Mouse (Mus musculus): ENCODE data around the gene Nyap2. TPM values are rescaled to one million over a fixed set of nuclear protein-coding genes. Genes with fewer than 3 reads are reported as not detected.

Nyap2 gene
- total and polyA plus RNA-seq, 3 experiments = not detected

DNA sequence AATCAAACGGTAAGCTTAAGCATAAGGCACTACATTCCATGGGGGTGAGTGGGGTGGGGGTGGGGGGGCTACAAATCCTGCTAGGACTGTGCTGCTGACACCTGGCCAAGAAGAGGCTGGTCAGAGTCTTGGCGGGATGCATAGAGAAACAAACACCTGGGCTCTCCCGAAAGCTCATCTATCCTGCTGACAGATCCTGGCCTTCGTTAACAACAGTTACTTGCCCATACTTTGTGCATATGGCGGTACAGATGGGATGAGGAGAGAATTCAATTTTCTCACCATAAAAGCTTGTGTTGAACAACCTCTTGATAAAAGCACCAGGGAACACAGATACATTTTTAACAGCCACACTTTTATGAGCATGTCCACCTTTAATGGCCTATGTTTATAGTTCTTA lies 10.7 kb downstream of the Nyap2 start:
- in situ Hi-C loops (cut with MboI; ENCODE audit: low pct_ligation_motif_present, low pct_unique_long_range_greater_than_20kb, low sequenced_read_pairs) (no loop called here), dilution Hi-C loops (cut with MboI; ENCODE audit: extremely low pct_ligation_motif_present, extremely low pct_unique_long_range_greater_than_20kb, low sequenced_read_pairs) (no loop called here)

DNA sequence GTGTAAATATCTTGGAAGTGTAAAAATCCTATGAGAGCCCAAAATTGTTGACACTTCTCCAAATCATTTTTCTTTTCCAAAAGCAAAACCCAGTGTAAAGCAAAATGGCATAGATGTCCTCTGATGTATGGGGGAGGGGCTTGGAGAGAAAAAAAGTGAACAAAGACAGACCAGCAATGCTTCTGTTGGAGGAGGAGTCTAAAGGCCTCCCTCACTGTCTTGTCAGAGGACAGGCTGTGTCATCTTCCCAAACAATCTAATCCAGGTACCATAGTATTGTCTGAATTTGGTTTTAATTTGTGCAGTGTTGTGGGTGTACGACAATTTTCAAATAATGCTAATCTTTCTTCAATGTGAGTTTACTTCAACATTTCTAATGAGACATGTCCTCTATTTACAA lies 13.7 kb downstream of the Nyap2 start:
- H3K9ac ChIP-seq (ENCODE audit: insufficient read depth, low read depth) = no peak overlapping the region
- H3K27ac ChIP-seq (ENCODE audit: insufficient read depth, low read depth) = no peak overlapping the region
- no peaks in the 10 kb centered on the region for H3K27me3 ChIP-seq (replicated peaks)
- in situ Hi-C loops (cut with MboI; ENCODE audit: low pct_ligation_motif_present, low pct_unique_long_range_greater_than_20kb, low sequenced_read_pairs) (no loop called here), dilution Hi-C loops (cut with MboI; ENCODE audit: extremely low pct_ligation_motif_present, extremely low pct_unique_long_range_greater_than_20kb, low sequenced_read_pairs) (no loop called here)
- H3K79me2 ChIP-seq (replicated peaks; ENCODE audit: control insufficient read depth, extremely low read depth, insufficient read depth, poor library complexity, severe bottlenecking) = no peaks in the 10 kb centered on the region
- H3K36me3 ChIP-seq (replicated peaks in 1 of 2; ENCODE audit: control insufficient read depth in 1 of 2, insufficient read depth in 1 of 2, low read length in 1 of 2) = no peaks in the 10 kb centered on the region
- H3K4me2 ChIP-seq (ENCODE audit: insufficient read depth, low read depth, poor library complexity, severe bottlenecking) = no peak overlapping the region
- TF ChIP-seq BHLHE40 (IDR thresholded peaks at IDR 0.05; ENCODE audit: low read depth, low read length) (no peak), ZKSCAN1 (IDR thresholded peaks at IDR 0.05; ENCODE audit: borderline replicate concordance, low read depth, low read length) (no peak), NRF1 (IDR thresholded peaks at IDR 0.05; ENCODE audit: low read depth, low read length) (no peak), NELFE (IDR thresholded peaks at IDR 0.05; ENCODE audit: low read depth, low read length) (no peak), SMC3 (IDR thresholded peaks at IDR 0.05; ENCODE audit: low read depth, low read length) (no peak), EP300 (IDR thresholded peaks at IDR 0.05; ENCODE audit: low read length) (no peak), ETS1 (conservative IDR thresholded peaks at IDR 0.05; ENCODE audit: low read depth, low read length) (no peak), E2F4 (IDR thresholded peaks at IDR 0.05; ENCODE audit: insufficient replicate concordance, low read depth, low read length) (no peak), HCFC1 (IDR thresholded peaks at IDR 0.05; ENCODE audit: low read depth, low read length) (no peak), ZNF384 (IDR thresholded peaks at IDR 0.05; ENCODE audit: low read depth, low read length) (no peak), USF1 (IDR thresholded peaks at IDR 0.05; ENCODE audit: low read depth, low read length) (no peak), RCOR1 (conservative IDR thresholded peaks at IDR 0.05; ENCODE audit: low read depth, low read length) (no peak), TBP (conservative IDR thresholded peaks at IDR 0.05; ENCODE audit: low read depth, low read length) (no peak), JUN (IDR thresholded peaks at IDR 0.05; ENCODE audit: insufficient read depth, low read depth, low read length) (no peak)
- H3K9me3 ChIP-seq (replicated peaks; ENCODE audit: low read length) = no peaks in the 10 kb centered on the region
- no peak overlapping the region for H3K4me3 ChIP-seq (replicated peaks in 1 of 3; ENCODE audit: low read depth in 2 of 3, low read length in 2 of 3, poor library complexity in 1 of 3)
- no peaks in the 10 kb centered on the region for H3K4me1 ChIP-seq (ENCODE audit: control insufficient read depth in 1 of 2, insufficient read depth in 2 of 2)
- no peak for DNase-seq (ENCODE audit: extremely low read depth)

More for the DNA sequence above, 10.7 kb downstream of the Nyap2 start:
- H3K36me3 ChIP-seq (replicated peaks in 1 of 2; ENCODE audit: control insufficient read depth in 1 of 2, insufficient read depth in 1 of 2, low read length in 1 of 2) = no peaks in the 10 kb centered on the region
- TF ChIP-seq E2F4 (IDR thresholded peaks at IDR 0.05; ENCODE audit: insufficient replicate concordance, low read depth, low read length) (no peak), RAD21 (IDR thresholded peaks at IDR 0.05; ENCODE audit: low read depth, low read length) (no peak), CTCF (conservative IDR thresholded peaks at IDR 0.05 in 1 of 2, IDR thresholded peaks at IDR 0.05 in 1 of 2; ENCODE audit: low read depth in 2 of 2, low read length in 2 of 2) (no peak), ZMIZ1 (IDR thresholded peaks at IDR 0.05; ENCODE audit: low read depth, low read length) (no peak), ZNF384 (IDR thresholded peaks at IDR 0.05; ENCODE audit: low read depth, low read length) (no peak), MAX (IDR thresholded peaks at IDR 0.05; ENCODE audit: low read length) (no peak), ZC3H11A (IDR thresholded peaks at IDR 0.05; ENCODE audit: low read depth, low read length) (no peak), POLR2AphosphoS2 (IDR thresholded peaks at IDR 0.05; ENCODE audit: low read depth, low read length) (no peak), CHD1 (IDR thresholded peaks at IDR 0.05; ENCODE audit: low read depth, low read length) (no peak), TCF12 (IDR thresholded peaks at IDR 0.05; ENCODE audit: low read depth, low read length) (no peak), KAT2A (IDR thresholded peaks at IDR 0.05; ENCODE audit: insufficient replicate concordance, low read length) (no peak), MXI1 (IDR thresholded peaks at IDR 0.05; ENCODE audit: low read depth, low read length) (no peak), PAX5 (IDR thresholded peaks at IDR 0.05; ENCODE audit: low read length) (no peak), NELFE (IDR thresholded peaks at IDR 0.05; ENCODE audit: low read depth, low read length) (no peak), USF1 (IDR thresholded peaks at IDR 0.05; ENCODE audit: low read depth, low read length) (no peak), JUN (IDR thresholded peaks at IDR 0.05; ENCODE audit: insufficient read depth, low read depth, low read length) (no peak), ELF1 (IDR thresholded peaks at IDR 0.05; ENCODE audit: low read depth, low read length) (no peak), RCOR1 (conservative IDR thresholded peaks at IDR 0.05; ENCODE audit: low read depth, low read length) (no peak)
- H3K4me2 ChIP-seq (ENCODE audit: insufficient read depth, low read depth, poor library complexity, severe bottlenecking) = no peak overlapping the region
- H3K4me3 ChIP-seq (replicated peaks in 1 of 3; ENCODE audit: low read depth in 2 of 3, low read length in 2 of 3, poor library complexity in 1 of 3) = no peak overlapping the region
- no peak for DNase-seq (ENCODE audit: extremely low read depth)
- H3K9me3 ChIP-seq (replicated peaks; ENCODE audit: low read length) = no peaks in the 10 kb centered on the region
- no peaks in the 10 kb centered on the region for H3K27me3 ChIP-seq (replicated peaks)
- no peaks in the 10 kb centered on the region for H3K4me1 ChIP-seq (ENCODE audit: control insufficient read depth in 1 of 2, insufficient read depth in 2 of 2)
- no peak overlapping the region for H3K9ac ChIP-seq (ENCODE audit: insufficient read depth, low read depth)
- no peak overlapping the region for H3K27ac ChIP-seq (ENCODE audit: insufficient read depth, low read depth)
- H3K79me2 ChIP-seq (replicated peaks; ENCODE audit: control insufficient read depth, extremely low read depth, insufficient read depth, poor library complexity, severe bottlenecking) = no peaks in the 10 kb centered on the region
